Mouse (Mus musculus): ENCODE measurements around the gene Chkb. TPM values are rescaled to one million over a fixed set of nuclear protein-coding genes. Genes with fewer than 3 reads are reported as not detected.

Gene Chkb
- total RNA-seq, 2 experiments from 2014 or later = 60.5 to 88.0 TPM

DNA sequence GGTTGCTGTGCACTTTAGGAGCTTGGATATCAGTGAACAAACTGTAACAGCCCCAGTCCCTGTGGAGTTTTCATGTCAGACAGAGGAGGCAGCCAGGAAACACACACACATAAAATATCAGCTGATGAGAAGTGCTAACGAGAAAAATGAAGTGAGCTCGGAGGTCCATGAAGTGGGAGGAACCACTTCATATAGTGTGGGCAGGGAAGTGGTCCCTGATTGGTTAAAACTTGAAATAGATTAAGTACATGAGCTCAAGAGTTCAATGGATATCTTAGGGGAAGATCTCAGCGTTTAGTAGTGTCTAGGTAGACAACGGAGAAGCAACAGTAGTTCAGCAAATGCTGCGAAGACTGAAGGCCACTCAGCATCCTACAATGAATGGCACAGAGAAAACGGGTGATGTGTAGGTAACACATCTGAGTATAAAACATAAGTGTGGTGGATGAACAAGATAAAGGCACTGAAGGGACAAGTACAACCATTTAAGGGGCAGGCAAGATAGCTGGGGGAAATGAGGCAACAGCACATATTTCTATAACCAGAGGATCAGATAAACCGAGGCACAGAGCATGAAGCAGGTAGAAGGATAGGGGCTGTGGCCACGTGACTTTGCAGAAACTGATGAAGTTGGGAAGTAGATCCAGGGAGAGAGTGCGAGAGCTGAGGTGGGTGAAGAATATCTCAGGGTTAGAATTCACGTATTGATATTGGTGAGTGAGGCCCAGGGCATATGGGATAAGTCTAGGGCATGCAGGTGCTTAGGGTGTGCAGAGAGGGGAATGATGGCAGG lies 24.7 kb downstream of the Chkb start:
- no peak for DNase-seq (ENCODE audit: low spot score in 2 of 2)

DNA sequence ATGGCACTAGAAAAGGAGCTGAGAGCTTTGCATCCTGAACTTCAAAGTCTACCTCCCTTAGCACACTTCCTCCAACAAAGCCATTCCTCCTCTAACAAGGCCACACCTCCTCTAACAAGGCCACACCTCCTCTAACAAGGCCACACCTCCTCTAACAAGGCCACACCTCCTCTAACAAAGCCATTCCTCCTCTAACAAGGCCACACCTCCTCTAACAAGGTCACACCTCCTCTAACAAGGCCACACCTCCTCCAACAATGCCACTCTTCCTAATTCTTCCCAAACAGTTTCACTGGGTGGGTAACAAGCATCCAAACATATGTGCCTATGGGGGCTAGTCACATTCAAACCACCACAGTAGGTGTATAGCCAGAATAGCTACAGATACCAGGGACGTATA lies 27.2 kb downstream of the Chkb start:
- DNase-seq (ENCODE audit: low spot score in 2 of 2) = no peak

DNA sequence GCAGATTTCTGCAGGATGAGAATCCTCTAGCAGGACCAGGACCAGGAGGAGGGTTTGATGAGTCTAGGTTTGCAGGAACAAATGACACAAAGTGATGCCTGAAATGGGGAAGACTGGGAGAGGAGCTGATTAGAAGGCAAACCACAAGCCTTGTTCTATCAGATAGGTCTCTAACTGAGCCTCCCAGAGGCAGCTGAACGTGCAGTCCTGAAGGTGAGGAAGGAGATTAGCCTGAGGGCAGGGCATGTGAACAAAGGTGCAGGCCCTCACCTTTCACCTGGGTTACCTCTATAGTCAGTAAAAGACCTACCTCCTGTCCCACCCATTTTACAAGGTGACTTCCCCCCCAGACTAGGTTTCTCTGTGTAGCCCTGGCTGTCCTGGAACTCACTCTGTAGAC lies 30.0 kb downstream of the Chkb start:
- DNase-seq (ENCODE audit: low spot score in 2 of 2) = peak in 1 of 2 experiments; percentile 4

DNA sequence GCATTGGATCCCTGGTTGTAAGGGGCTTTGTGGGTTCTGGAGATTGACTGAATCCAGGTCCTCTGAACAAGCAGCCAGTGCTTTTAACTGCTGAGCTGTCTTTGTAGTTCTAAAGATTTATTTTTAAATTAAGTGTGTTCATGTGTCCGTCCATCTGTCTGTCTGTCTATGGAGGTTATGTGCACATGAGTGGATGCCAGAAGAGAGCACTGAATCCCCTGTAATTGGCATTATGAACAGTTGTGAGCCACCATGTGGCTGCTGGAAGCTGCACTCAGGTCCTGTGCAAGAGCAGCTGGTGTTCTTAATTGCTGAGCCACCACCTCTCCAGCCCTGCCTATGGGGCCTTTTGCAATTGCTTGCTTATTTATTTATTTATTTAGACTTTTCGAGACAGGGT lies 31.6 kb downstream of the Chkb start:
- no peak for DNase-seq (ENCODE audit: low spot score in 2 of 2)

DNA sequence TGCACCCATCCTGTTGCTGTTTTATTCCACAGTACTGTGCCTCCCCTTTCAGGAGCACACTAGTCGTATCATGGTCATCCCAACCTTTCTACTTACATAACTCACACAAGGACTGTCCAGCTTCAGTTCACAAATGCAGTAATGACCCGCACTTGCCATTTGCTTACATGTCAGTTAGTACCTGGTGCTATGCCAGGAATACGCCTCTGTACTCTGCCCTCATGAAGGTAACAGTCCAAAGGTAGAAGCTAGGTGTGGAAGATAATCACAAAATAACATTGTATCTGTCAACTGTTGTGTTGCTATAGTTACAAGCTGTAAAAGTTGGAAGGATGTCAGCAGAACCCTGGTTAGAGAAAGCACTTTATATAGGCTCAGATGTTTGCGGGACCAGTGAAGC lies 32.8 kb downstream of the Chkb start:
- DNase-seq (ENCODE audit: low spot score in 2 of 2) = no peak

DNA sequence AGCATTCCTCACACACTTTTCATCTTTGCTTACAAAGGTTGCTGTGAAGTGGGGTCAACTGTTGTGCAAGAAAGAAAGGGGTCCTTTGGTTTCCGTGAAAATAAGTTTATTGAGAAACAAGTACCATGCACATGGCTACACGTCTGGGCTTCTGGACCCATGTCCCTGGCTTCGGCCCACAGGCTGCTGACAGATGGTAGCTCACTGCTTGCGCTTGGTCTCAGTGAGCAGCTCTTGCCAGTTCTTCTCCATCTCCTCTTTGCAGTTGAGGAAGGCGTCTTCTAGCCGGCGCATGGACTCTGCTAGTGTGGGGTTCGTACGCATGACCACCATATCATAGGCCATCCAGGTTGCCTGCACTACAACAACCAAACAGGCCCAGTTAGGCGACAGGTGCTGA lies 39.6 kb downstream of the Chkb start:
- no peak for DNase-seq (ENCODE audit: low spot score in 2 of 2)

DNA sequence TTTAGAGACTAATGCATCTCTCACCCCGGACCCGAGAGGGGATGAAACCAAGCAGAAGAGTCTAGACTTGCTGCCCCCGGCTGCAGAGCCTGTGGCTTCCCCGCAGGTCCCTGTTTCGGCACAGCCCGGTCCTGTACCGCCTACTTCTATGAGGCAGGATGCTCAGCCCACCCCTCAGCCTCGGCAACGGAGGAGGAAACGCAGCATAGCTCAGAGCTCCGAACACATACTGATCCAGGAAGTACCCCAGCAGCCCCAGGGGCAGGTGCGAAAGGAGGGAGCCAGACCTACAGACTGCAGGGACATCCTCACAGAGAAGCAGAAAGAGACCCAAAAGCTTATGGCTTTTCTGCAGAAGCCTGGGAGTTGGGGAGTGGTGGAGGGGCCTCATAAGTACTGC lies 42.6 kb downstream of the Chkb start:
- DNase-seq (ENCODE audit: low spot score in 2 of 2) = peak in 1 of 2 experiments; percentile 7

DNA sequence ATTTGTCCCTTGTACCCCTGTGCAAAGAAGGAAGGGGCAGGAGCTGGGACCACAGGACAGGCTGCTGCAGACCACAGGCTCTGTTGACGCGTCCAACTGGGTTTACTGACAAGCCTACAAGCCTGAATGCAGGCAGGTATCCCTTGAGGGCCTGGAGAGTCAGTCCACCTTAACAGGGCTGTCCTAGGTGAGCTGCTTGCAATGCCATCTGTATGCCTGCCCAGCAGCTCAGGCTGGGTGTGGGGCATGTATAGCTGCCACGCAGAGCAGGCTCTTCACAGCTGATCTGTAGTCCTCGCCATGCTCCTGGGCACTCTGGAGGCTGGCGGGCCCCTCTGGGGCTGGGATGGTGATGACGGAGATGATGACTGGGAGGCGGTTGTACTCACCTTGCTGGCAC lies 45.1 kb downstream of the Chkb start, which contains the start of gene Klhdc7b:
Gene Klhdc7b, plus strand, starts transcription at position 301 of the 400 bp plus-strand sequence.
- no peak for DNase-seq (ENCODE audit: low spot score in 2 of 2)

DNA sequence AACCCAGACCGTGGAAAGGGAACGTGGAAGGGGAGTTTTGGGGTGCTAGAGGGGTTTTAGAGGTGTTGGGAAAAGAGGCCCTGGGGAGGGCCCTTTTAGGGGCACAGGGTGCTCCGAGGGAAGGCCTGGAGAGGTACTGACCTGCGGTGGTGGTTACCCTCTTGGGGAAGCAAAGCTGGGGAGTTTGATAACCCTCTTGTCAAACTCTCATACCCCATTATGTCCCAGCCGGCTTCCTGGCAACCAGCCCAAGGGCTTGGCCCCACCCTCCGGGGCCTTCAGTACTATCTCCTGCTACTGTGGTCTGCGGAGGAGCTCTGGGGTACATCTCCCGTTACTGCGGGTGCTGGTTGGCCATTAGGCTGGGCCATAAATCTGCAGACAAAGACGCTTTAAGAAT lies 50.3 kb downstream of the Chkb start:
- no peak for DNase-seq (ENCODE audit: low spot score in 2 of 2)

DNA sequence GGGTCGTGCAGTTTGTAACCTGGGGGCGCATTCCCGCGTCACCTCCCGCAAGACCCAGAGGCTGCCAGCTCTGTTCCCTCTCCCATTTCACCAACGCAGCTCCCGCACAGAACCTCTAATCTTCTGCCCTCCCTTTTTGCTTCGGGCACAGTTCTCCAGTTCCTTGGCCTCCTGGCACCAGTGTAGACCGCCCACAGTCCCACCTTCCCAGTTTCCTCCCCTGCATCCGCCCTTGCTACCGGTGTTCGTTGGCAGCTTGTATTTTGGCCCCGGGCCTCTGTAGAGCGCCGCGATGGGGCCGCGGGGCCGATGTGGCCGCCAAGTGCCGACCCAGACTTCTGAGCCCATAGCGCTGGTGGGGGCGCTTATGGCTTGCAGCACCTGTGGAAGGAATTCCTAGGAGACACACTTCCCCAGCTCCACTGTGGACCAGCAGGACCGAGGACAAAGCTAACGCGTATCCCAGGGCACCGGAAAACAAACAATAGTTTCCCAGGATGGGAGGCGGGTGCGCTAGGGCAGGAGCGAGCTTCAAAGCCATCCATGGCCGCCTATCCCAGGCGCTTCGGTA lies 50.8 kb downstream of the Chkb start, which contains the start of gene Odf3b:
Gene Odf3b, minus strand, starts transcription at position 452 of the 571 bp plus-strand sequence.
- DNase-seq (ENCODE audit: low spot score in 2 of 2) = no peak

DNA sequence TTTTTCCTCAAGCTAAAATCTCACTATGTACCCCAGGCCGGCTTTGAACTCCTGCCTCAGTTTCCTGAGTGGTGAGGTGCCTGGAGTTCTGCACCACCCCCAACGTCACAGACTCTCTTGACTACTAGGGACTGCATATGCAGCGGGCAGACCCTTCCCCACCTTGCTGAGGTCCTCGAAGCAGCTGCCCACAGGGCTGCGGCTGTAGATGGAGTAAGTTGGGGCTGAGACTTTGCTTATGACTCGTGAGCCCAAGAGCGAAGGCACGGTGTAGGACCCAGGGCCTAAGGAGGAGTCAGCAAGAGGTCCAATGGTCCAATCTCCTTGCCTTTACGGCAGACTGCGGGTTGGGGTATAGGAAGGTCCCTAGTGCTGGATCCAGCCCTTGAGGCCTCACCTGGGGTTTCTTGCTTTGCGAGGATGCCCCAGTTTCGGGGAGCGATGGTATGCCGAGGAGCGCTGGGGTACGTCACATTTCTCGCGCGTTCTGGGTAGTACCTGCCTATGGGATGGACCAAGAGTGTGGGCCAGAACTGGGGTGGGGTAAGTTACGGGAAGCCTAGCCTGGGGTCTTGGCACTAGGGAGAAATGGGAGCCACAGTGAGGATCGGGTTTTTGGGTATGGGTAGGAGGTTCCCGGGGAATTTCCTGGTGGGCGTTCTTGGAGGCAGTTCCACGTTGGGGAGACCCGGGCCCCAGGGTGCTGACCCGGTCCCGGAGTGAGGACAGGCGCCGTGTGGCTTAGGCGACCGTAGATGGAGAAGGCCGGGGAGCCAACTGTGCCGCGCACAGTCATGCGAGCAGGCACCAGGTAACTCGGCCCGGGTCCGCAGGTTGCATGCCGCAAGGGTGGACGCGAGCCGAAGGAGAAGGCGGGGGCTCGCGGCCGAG lies 51.5 kb downstream of the Chkb start:
- no peak for DNase-seq (ENCODE audit: low spot score in 2 of 2)

DNA sequence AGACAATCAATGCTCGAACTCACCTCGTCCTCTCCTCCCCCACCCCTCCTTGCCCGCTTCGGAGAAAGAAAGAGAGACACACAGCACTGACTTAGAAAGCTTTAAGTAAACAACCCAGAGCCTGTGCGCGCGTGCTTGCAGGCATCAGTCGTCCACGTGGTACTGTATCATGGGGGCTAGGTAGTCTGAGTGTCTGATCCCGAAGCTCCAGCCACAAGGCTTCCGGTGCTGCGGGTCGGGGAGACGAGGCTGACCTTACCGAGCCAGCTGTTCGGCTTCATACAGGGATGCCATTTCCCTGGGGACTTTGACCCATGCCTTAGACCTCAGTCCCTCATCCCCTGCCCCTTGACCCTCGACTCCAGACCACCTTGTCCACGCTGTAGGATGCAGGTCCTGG lies 52.3 kb downstream of the Chkb start:
- DNase-seq (ENCODE audit: low spot score in 2 of 2) = no peak

DNA sequence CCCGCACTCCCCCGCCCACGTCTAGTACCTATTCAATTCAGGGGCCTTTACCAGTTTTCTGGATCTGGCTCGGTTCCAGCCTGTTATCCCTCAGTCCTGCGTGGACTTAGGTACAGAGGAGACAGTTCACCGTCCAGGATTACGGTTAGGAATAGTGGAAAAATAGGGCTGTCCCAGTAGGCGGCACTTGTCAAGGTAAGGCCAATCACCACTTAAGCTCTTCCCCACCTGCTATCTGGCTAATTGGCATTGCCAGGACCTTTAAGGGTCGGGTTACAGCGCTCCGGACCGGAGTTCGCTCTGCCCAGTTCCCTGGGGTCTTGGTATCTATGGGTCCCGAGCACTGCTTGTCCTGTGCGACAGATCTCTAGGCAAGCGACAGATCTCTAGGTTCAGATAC lies 52.8 kb downstream of the Chkb start, which contains the start of gene Tymp:
Gene Tymp, minus strand, starts transcription at position 83 of the 400 bp plus-strand sequence.
- DNase-seq (ENCODE audit: low spot score in 2 of 2) = no peak

Other genes with a start within 250 kb of the Chkb start
- gene Plxnb2, start 249.1 kb downstream of the Chkb start, total RNA-seq (2021) = 100 to 1,000 TPM in 1 of 2 experiments, 10 to 100 TPM in 1; 84.0 to 113 TPM
- 1 to 10 TPM; 5.2 to 5.4 TPM for gene Dennd6b, start 233.4 kb downstream of the Chkb start, total RNA-seq (2021)
- gene Ppp6r2, start 218.4 kb downstream of the Chkb start, total RNA-seq (2021) = 10 to 100 TPM; 46.6 to 48.3 TPM
- gene Sbf1, start 114.6 kb downstream of the Chkb start, total RNA-seq (2021) = 10 to 100 TPM; 71.9 to 89.4 TPM
- gene Adm2, start 107.2 kb downstream of the Chkb start, total RNA-seq (2021) = not detected
- gene Miox, start 95.5 kb downstream of the Chkb start, total RNA-seq (2021) = 1 to 10 TPM in 1 of 2 experiments, not detected in 1; 4.2 TPM
- 10 to 100 TPM; 34.4 to 40.0 TPM for gene Lmf2, start 74.2 kb downstream of the Chkb start, total RNA-seq (2021)
- 10 to 100 TPM; 67.7 to 69.6 TPM for gene Ncaph2, start 74.2 kb downstream of the Chkb start, total RNA-seq (2021)
- 10 to 100 TPM; 31.9 to 33.3 TPM for gene Sco2, start 56.1 kb downstream of the Chkb start, total RNA-seq (2021)
- gene Tymp, start 52.9 kb downstream of the Chkb start, total RNA-seq (2021) = under 1 TPM; 0.33 to 0.38 TPM
- gene Odf3b, start 50.6 kb downstream of the Chkb start, total RNA-seq (2021) = under 1 TPM; 0.58 to 0.73 TPM
- not detected for gene Klhdc7b, start 45.0 kb downstream of the Chkb start, total RNA-seq (2021)
- not detected for gene Syce3, start 19.4 kb downstream of the Chkb start, total RNA-seq (2021)
- gene Cpt1b, start 4.0 kb downstream of the Chkb start, total RNA-seq (2021) = 100 to 1,000 TPM; 115 to 251 TPM
- 1 to 10 TPM; 1.0 to 1.6 TPM for gene C730034F03Rik, start 319 bp downstream of the Chkb start, total RNA-seq (2021)
- gene Gm44502, start 212 bp downstream of the Chkb start, total RNA-seq (2021) = 1 to 10 TPM; 1.5 to 2.7 TPM
- gene Mapk8ip2, start 24.0 kb upstream of the Chkb start, total RNA-seq (2021) = 10 to 100 TPM in 1 of 2 experiments, 1 to 10 TPM in 1; 8.1 to 10.9 TPM
- 10 to 100 TPM; 18.2 to 26.5 TPM for gene Arsa, start 47.5 kb upstream of the Chkb start, total RNA-seq (2021)
- gene Shank3, start 69.7 kb upstream of the Chkb start, total RNA-seq (2021) = 10 to 100 TPM; 28.8 to 32.5 TPM
- gene Acr, start 138.4 kb upstream of the Chkb start, total RNA-seq (2021) = not detected
- gene Rabl2, start 162.0 kb upstream of the Chkb start, total RNA-seq (2021) = 1 to 10 TPM; 9.2 to 9.9 TPM

Measured in adrenal gland, adult 18-20 months (tissue).